Mouse (Mus musculus) liver, postnatal 0 days (tissue): ENCODE measurements at regions not wholly inside any gene's neighbourhood (a gene's known extent, or its start where the extent isn't known, plus 50 kb on each side); places are given as distances from the start of the nearest gene placed in this dataset.

Experiments used
- CTCF ChIP-seq: sonication (generic); IDR thresholded peaks from 2 replicates; pipeline ENCODE4 v1.5.1; 2016; ENCODE audit warnings: antibody characterized with exemption, low read depth
- EP300 ChIP-seq: IDR thresholded peaks from 2 replicates; pipeline ENCODE4 v1.6.1; 2016; ENCODE audit warnings: antibody characterized with exemption, low read depth, mild to moderate bottlenecking

- TF ChIP-seq CTCF (no peak), EP300 (no peak)
These were observed 412.9 kb upstream of the Actbl2 start for GRCm38 (mm10) chr13:110841949-110842348.
